Mouse (Mus musculus) embryonic facial prominence, embryonic 14.5 days (tissue): ENCODE results near the gene Gm42372. TPM values are rescaled to one million over a fixed set of nuclear protein-coding genes. Genes with fewer than 3 reads are reported as not detected.
A peak's percentile ranks its signal among the peaks of the same experiment; 100 is the strongest.

ENCODE experiments used
- ATAC-seq: fragments of 200-750 bp; cut with Nextera tagmentation; 2 replicates; pipeline ENCODE4 v1.8.0; 2017; ENCODE audit warnings: low read depth, moderate number of reproducible peaks, moderate TSS enrichment
- DNase-seq: peaks from one replicate; pipeline ENCODE4 v3.0.0-alpha.2; 2015; ENCODE audit warnings: low spot score
- H3K27ac ChIP-seq: fragments of 300-500 bp; sonication (generic); replicated peaks from 2 replicates; pipeline ENCODE4 v1.5.1; 2014; ENCODE audit warnings: low read depth, mild to moderate bottlenecking, low read length, moderate library complexity
- H3K27me3 ChIP-seq: fragments of 300-500 bp; sonication (generic); replicated peaks from 2 replicates; pipeline ENCODE4 v1.6.1; 2014; ENCODE audit warnings: low read length; ENCODE audit not compliant: control insufficient read depth, insufficient read depth
- H3K36me3 ChIP-seq: fragments of 300-500 bp; sonication (generic); 2 replicates; pipeline ENCODE4 v1.6.1; 2014; ENCODE audit warnings: low read length, mixed read lengths; ENCODE audit not compliant: control insufficient read depth, insufficient read depth
- H3K4me1 ChIP-seq: fragments of 300-500 bp; sonication (generic); 2 replicates; pipeline ENCODE4 v1.6.1; 2014; ENCODE audit warnings: antibody characterized with exemption, low read length; ENCODE audit not compliant: control insufficient read depth, insufficient read depth
- H3K4me2 ChIP-seq: fragments of 300-500 bp; sonication (generic); 2 replicates; pipeline ENCODE4 v1.6.1; 2014; ENCODE audit warnings: low read depth, mild to moderate bottlenecking, low read length, moderate library complexity, mixed read lengths
- H3K4me3 ChIP-seq: fragments of 300-500 bp; sonication (generic); 2 replicates; pipeline ENCODE4 v1.5.1; 2014; ENCODE audit warnings: low read depth, mild to moderate bottlenecking, low read length
- H3K9ac ChIP-seq: fragments of 300-500 bp; sonication (generic); 2 replicates; pipeline ENCODE4 v1.6.1; 2014; ENCODE audit warnings: low read depth, mild to moderate bottlenecking, low read length, moderate library complexity, mixed read lengths
- H3K9me3 ChIP-seq: fragments of 300-500 bp; sonication (generic); 2 replicates; pipeline ENCODE4 v1.6.1; 2016; ENCODE audit warnings: low read length; ENCODE audit not compliant: control insufficient read depth
- WGBS: fragments of 180-500 bp; shearing (Covaris S2); extraction: QIAGEN DNeasy Blood & Tissue Kit; methylation state at CpG from one replicate; pipeline ENCODE4 v1.1.7; 2014; 5-methylcytosine and 5-hydroxymethylcytosine counted together
- polyA plus RNA-seq: library from polyadenylated mRNA; unstranded; fragments of >200 nt; fragmentation: Nextera tagmentation; extraction: Ambion mirVana; gene quantifications from 2 replicates; pipeline ENCODE4 v1.2.1, GENCODE M21; 2014

The Gm42372 gene
- polyA plus RNA-seq, 1 experiment from 2014 or later, result 0.38 TPM

DNA sequence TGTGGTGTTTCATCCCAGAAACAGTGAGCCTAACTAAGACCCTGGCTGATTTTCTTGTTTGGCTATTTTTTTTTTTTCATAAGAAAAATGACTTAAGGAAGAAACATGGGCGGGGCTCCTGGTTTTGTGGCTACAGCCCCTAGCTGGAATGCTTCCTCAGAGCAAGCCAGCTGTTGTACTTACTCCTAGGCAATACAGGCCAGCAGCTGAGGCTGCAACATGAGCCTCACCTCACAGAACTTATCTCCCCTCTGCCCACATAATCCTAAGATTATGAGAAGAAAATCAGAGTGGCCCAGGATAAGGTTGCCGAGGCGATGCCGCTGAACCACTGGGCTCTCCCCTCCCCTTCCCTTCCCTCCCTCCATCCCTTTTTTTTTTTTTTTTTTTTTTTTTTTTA lies 27.2 kb upstream of the Gm42372 start:
- H3K4me1 ChIP-seq, result peaks cover 5% of the 10 kb centered on the region
- 66% methylated on average over 4 of the region's 4 CpGs for WGBS
- ATAC-seq, result no peak

DNA sequence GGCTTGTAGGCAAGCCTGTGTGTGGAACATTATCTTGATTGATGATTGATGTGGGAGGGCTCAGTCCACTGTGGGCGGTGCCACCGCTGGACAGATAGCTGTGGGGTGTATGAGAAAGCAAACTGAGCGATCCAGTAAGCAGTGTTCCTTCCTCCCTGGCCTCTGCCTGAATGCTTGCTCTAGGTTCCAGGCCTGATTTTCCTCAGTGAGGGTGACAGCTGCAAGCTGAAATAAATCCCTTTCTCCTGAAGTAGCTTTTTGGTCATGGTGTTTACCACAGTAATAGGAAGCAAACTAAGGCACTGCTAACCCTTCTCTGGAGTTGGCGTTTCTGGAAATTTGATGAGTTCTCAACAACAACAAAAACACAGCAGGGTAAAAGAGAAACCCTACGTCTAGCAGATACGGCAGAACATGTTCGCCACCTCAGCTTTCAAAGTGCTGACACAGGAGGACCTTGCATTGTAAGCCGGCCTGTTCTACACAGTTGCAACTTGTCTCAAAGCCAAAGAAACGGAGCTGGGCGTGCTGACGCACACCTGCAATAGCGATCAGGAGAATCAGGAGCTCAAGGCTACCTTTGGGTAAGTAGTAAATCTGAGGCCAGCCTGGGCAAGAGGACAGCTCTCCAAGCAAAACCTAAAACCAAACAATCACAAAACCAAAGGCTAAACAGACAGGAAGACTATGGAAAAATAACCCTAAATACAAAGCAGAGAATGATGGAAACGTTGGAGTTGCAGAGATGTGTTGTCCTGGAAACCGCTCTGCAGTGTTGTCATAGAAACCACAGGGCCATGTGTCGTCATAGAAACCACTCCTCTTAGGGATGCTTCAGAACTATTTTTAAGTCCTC lies 26.2 kb upstream of the Gm42372 start:
- H3K27me3 ChIP-seq, result no peaks in the 10 kb centered on the region
- peak overlapping the region; percentile 63 for H3K27ac ChIP-seq
- ATAC-seq (no peak), DNase-seq (no peak)
- peaks cover 5% of the 10 kb centered on the region for H3K4me1 ChIP-seq
- H3K4me2 ChIP-seq, result no peak overlapping the region
- no peaks in the 10 kb centered on the region for H3K36me3 ChIP-seq
- no peak overlapping the region for H3K9ac ChIP-seq
- WGBS, result 56% methylated on average over 15 of the region's 15 CpGs
- no peak overlapping the region for H3K4me3 ChIP-seq
- 0 out of 2 replicates have a peak, but pooled peaks cover 7% of the 10 kb centered on the region for H3K9me3 ChIP-seq

More for the DNA sequence above, 27.2 kb upstream of the Gm42372 start:
- no peak overlapping the region for H3K4me2 ChIP-seq
- no peak overlapping the region for H3K4me3 ChIP-seq
- DNase-seq, result peak; percentile 73
- H3K36me3 ChIP-seq, result no peaks in the 10 kb centered on the region
- no peaks in the 10 kb centered on the region for H3K27me3 ChIP-seq
- H3K9me3 ChIP-seq, result 0 out of 2 replicates have a peak, but pooled peaks cover 7% of the 10 kb centered on the region
- no peak overlapping the region for H3K9ac ChIP-seq
- H3K27ac ChIP-seq, result no peak overlapping the region

DNA sequence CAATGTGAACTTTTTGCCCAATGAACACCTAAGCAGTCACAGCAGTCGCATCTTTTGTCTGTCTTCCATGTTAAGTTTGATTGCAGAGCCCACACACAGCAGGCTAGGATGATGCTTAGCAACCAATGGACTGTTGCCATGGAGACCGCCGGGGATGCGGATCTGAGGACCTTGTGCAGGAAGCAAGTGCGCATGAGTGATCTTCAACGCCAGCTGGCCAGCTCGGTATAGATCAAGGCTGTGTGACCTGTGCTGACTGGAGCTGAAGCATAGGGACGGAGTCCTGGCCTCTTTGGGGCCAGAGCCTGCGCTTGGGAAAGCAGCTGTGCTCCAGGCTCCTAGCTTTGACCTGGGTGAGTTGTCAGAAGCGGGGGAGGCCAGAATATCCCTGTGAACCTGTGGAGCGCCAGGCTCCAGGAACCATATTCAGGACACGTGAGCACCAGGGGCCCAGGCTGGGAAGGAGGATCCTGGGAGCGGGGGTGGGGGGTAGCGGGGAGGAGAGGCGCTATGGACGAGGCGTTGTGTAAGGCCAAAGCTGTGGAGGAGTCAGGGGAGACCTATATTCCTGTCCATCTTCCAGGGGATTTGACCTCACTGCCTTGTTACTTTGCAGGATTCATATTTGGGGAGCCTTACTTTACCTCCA lies 23.2 kb upstream of the Gm42372 start, which contains the start of gene Pnmal1:
Pnmal1 (plus strand) TSS at position 141 of the 649 bp plus-strand sequence.
- no peaks in the 10 kb centered on the region for H3K27me3 ChIP-seq
- ATAC-seq (peak; percentile 86), DNase-seq (peak; percentile 89)
- no peaks in the 10 kb centered on the region for H3K36me3 ChIP-seq
- no peak within 1 kb of the TSS for H3K9ac ChIP-seq
- H3K27ac ChIP-seq, result no peak within 1 kb of the TSS
- peaks cover 5% of the 10 kb centered on the region for H3K4me1 ChIP-seq
- H3K9me3 ChIP-seq, result 0 out of 2 replicates have a peak, but pooled peaks cover 6% of the 10 kb centered on the region
- H3K4me3 ChIP-seq, result no peak within 1 kb of the TSS
- H3K4me2 ChIP-seq, result peak within 1 kb of the TSS; percentile 16; the same call in 1 of the 2 replicates
- WGBS, result 29% methylated on average over 15 of the region's 17 CpGs

GRCm38 (mm10) chr7:16961678-16962077 lies 21.2 kb upstream of the Gm42372 start:
- Histone ChIP-seq H3K36me3 (no peaks in the 10 kb centered on the region), H3K9ac (no peak overlapping the region), H3K4me1 (peaks cover 5% of the 10 kb centered on the region), H3K4me3 (no peak overlapping the region), H3K27me3 (no peaks in the 10 kb centered on the region), H3K4me2 (no peak overlapping the region), H3K27ac (no peak overlapping the region), H3K9me3 (no peaks in the 10 kb centered on the region)
- WGBS, result 78% methylated on average over 5 of the region's 5 CpGs
- ATAC-seq (no peak), DNase-seq (no peak)

GRCm38 (mm10) chr7:16968414-16968813 lies 14.5 kb upstream of the Gm42372 start:
- DNase-seq (no peak), ATAC-seq (no peak)
- Histone ChIP-seq H3K27ac (no peak overlapping the region), H3K9me3 (no peaks in the 10 kb centered on the region), H3K4me1 (no peaks in the 10 kb centered on the region), H3K4me3 (no peak overlapping the region), H3K36me3 (no peaks in the 10 kb centered on the region), H3K4me2 (no peak overlapping the region), H3K27me3 (no peaks in the 10 kb centered on the region), H3K9ac (no peak overlapping the region)
- whole genome bisulfite sequencing, result 87% methylated on average over 6 of the region's 6 CpGs

GRCm38 (mm10) chr7:16971160-16971559 lies 11.7 kb upstream of the Gm42372 start:
- Histone ChIP-seq H3K4me3 (no peak overlapping the region), H3K9me3 (no peaks in the 10 kb centered on the region), H3K9ac (no peak overlapping the region), H3K27me3 (no peaks in the 10 kb centered on the region), H3K4me1 (no peaks in the 10 kb centered on the region), H3K4me2 (no peak overlapping the region), H3K27ac (no peak overlapping the region), H3K36me3 (no peaks in the 10 kb centered on the region)
- 79% methylated on average over 3 of the region's 3 CpGs for WGBS
- DNase-seq, result no peak
- no peak for ATAC-seq

DNA sequence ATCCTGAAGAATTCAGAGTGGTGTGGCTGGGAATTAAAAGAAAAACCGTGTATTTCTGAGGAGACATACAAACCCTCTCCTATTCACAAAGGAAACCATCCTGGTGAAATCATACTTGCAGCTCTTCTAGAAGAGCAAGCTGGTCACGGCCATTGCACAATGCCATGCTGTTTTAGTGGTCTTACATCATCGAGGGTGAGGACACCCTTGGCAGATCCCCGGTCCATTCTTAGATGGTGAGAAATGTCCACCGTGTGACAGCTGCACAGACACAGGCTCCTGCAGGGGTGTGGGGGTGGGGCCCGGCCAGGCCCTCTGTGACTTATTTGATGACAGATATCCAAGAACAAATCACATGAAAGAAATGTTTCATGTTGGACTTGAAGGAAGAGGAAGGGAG lies 8.9 kb upstream of the Gm42372 start:
- WGBS, result 63% methylated on average over 6 of the region's 6 CpGs
- H3K9me3 ChIP-seq, result no peaks in the 10 kb centered on the region
- H3K4me3 ChIP-seq, result no peak overlapping the region
- ATAC-seq (peak; percentile 79; the same call in 1 of the 2 replicates), DNase-seq (peak; percentile 66)
- no peaks in the 10 kb centered on the region for H3K4me1 ChIP-seq
- H3K27ac ChIP-seq, result no peak overlapping the region
- no peaks in the 10 kb centered on the region for H3K36me3 ChIP-seq
- no peak overlapping the region for H3K9ac ChIP-seq
- no peak overlapping the region for H3K4me2 ChIP-seq
- no peaks in the 10 kb centered on the region for H3K27me3 ChIP-seq

DNA sequence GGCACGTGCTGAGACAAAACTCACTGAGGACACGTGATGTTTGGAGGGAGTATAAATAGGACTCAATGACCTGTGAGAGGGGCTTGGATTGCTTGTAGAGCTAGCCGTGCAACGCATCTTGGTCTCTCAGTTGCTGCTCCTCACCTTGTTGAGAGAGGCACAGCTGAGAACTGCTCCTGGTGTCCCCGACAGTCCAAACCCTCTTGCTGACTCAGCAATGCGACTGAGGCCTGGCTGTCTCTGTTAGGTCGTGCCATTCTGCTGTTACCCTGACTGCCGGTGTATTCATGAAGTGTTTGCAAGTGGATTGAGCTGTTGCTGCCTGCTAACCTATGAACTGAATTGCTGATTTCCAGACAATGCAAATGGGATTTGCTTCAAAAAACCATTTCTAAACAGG lies 6.6 kb upstream of the Gm42372 start:
- no peak overlapping the region for H3K27ac ChIP-seq
- ATAC-seq (no peak), DNase-seq (no peak)
- H3K27me3 ChIP-seq, result no peaks in the 10 kb centered on the region
- H3K4me1 ChIP-seq, result 0 out of 2 replicates have a peak, but pooled peaks cover 3% of the 10 kb centered on the region
- no peak overlapping the region for H3K4me3 ChIP-seq
- WGBS, result 58% methylated on average over 8 of the region's 8 CpGs
- H3K36me3 ChIP-seq, result no peaks in the 10 kb centered on the region
- H3K4me2 ChIP-seq, result no peak overlapping the region
- H3K9ac ChIP-seq, result no peak overlapping the region
- H3K9me3 ChIP-seq, result no peaks in the 10 kb centered on the region
